Mouse (Mus musculus): ENCODE measurements at regions not wholly inside any gene's neighbourhood (a gene's known extent, or its start where the extent isn't known, plus 50 kb on each side); places are given as distances from the start of the nearest gene placed in this dataset.

DNA sequence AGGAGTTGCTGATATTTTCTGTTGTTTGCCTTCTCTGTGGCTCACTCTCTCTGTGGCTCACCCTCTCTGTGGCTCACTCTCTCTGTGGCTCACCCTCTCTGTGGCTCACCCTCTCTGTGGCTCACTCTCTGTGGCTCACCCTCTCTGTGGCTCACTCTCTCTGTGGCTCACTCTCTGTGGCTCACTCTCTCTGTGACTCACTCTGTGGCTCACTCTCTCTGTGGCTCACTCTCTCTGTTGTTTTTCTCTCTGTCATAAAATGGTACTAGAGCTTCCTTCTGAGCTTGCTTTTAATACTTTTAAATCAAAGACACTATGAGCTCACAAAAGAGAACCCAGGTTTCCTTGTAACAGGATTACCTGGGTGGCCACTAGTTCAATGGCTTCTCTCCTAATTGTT lies 320.3 kb downstream of the Insig2 start:
- TF ChIP-seq CTCF (IDR thresholded peaks at IDR 0.05; ENCODE audit: low read depth, low read length), result no peak
- no peak for TF ChIP-seq POLR2A (IDR thresholded peaks at IDR 0.05; ENCODE audit: borderline replicate concordance, low read depth, low read length)

Data from bone marrow macrophage, adult 2 months (primary cell).